Mouse (Mus musculus) left cerebral cortex, adult 18-20 months (tissue): ENCODE data around the gene Arpc2. TPM values are rescaled to one million over a fixed set of nuclear protein-coding genes. Genes with fewer than 3 reads are reported as not detected.
A peak's percentile ranks its signal among the peaks of the same experiment; 100 is the strongest.
"Not testable (repeated sequence)": the region's sequence is repeated elsewhere in the genome, so short reads cannot be mapped to it uniquely, and the experiment has no call there.

Experiments used
- DNase-seq, 2 experiments: peaks; one replicate each; pipeline ENCODE4 v3.0.0; 2021 to 2022; ENCODE audit warnings: low spot score in 2 of 2, mixed read lengths in 1 of 2
- total RNA-seq, 2 experiments: library from RNA; stranded (reverse); gene quantifications; 2 replicates each; pipeline ENCODE4 v1.2.3; 2021

Arpc2 gene
- total RNA-seq, 2 experiments from 2014 or later = 244 to 263 TPM

DNA sequence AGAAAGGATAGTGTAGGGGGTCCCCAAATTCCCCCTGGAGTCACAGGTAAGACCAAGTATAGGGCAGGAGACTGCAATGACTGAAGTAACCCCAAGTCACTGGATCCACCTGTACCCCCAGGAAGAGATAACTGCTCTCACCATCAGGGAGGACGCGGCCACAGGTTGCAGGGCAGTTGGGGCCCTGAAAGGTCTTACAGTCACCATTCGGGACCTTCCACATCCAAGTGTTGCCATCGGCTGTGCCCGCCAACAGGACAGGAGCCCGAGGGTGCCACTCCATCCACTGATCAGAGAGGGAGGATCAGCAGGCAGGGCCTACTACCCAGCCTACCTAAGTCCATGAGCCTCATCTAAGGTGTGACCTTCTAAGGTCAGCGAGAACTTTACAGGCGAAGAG is 46.0 kb downstream of the Arpc2 start:
- DNase-seq = no peak

DNA sequence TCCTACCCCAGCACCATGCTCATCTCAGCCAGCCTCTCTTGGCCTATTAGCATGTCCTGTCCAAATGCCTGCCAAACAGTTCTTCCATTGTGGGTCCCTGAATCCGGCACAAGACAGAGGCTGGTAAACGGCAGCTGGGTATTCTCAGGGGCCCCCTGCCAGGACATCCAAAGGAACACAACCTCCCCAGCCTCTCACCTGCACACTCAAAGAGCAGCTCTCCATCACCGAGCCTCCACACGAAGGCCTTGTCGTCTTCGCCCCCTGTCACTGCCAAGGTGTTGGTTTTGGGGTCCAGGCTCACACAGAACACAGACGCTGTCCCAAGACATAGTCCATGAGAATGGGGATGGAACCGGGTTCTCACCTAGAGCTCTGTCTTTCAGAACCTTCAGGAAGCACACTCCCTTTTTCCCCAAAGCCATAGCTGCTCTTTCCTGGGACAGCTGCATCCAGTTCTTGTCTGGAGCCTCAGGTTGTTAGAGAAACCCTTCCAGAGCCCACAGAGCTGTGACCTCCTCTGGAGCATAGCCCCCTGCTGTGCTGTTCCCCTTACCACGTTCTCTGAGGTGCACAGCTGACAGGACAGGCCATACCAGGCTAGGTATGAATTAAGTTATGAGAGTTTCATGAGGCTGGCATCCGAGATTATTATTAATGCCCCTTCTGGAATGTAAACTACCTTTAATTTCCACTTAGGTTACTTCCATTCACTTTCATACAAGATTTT is 47.2 kb downstream of the Arpc2 start:
- no peak for DNase-seq

DNA sequence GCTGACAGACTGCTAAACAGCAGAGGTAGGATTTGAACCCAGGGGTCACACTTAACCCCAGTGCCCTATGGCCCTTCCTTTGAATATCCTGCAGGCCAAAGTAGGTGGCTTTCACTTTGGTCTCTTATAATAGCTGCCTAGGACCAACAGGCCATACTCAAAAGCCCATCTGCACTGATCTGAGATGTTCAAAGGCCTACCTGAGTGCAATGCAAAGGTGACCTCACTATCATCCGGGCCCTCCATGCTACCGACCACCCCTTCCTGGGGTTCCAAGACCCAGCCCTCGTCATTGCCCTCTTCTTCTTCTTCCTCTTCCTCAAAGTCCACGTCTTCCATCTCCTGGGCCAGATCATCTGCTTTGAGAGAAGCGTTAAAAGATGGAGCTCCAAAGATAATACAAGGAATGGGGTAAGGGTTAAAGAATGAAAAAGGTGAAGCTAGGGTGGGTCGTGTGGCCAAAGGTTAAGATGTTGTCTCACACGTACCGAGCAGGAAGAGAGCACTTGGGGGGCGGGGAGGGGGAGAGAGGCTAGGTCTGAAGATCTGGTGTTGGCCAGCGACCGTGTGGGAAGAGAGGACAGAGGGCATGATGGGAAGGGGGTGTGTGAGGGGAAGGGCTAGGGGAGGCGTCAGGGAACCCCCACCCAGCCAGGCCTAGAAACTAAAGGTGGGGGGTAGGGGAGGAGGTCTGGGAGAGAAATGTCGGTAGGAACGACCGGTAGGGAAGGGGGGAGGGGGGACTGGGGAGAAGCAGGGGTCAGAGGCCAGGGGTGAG is 48.0 kb downstream of the Arpc2 start:
- DNase-seq = peak; percentile 26 to 43

DNA sequence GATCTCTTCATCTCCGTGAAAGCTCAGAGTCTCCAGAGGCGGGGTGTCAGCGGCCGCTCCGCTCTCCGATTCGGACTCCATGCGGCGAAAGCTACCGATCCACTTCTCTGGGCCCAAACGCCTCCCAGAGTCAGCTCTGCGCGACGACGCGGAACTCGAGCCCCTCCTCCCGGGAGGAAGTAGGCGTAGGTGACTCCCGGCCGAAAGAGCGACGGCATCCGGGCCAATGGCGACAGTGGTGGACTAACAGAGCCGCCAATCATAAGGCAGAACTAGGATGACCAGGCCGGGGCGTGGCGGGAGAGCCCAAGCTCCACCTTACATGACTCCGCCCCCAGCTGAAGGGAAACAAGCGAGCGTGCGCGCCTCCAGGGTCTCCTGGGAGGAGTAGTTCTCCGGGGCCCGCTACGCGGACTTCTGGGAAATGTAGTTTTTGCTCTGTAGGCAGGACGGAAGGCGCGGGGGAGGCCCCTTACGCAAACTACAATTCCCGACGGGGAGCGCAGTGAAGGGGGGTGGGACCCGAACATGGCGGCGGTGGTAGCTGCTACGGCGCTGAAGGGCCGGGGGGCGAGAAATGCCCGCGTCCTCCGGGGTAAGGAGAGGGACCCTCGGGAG is 48.8 kb downstream of the Arpc2 start, which contains the start of the genes Aamp and Pnkd:
Gene Aamp, minus strand, starts transcription at position 196 of the 618 bp plus-strand sequence.
Gene Pnkd, plus strand, starts transcription at position 388 of the 618 bp plus-strand sequence.
- peak; percentile 98 to 100 for DNase-seq

DNA sequence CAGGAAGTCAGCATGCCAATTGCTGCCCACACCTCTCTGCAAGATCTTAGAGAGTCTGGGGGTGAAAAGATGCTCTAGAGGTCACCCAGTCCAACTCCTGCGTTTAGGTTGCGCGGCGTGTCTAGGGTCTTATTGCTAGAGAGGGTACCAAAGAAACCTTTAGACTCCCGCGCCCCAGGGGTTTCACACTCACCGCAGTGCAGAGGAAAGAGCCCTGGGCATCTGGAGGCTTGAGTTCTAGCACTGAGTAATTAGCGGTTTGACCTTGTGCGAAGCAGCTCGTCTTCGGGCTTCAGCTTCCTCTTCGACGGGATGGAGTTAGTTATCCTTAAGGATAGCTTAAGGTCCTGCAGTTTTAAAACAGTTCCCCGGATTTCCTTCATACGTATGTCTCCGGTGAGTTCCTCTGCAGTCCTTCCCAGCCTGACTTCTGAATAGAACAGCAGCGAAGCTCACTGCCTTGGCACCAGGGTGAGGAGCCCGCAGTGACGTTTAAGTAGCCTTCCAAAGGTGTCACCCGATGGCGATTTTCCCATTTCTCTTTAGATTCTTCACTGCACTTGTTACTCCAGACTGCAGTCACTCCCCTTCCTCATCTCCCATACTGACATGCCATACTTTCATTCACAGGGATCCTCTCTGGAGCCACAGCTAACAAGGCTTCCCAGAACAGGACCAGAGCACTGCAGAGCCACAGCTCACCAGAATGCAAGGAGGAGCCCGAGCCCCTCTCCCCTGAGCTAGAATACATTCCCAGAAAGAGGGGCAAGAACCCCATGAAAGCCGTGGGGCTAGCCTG is 49.5 kb downstream of the Arpc2 start:
- no peak for DNase-seq

DNA sequence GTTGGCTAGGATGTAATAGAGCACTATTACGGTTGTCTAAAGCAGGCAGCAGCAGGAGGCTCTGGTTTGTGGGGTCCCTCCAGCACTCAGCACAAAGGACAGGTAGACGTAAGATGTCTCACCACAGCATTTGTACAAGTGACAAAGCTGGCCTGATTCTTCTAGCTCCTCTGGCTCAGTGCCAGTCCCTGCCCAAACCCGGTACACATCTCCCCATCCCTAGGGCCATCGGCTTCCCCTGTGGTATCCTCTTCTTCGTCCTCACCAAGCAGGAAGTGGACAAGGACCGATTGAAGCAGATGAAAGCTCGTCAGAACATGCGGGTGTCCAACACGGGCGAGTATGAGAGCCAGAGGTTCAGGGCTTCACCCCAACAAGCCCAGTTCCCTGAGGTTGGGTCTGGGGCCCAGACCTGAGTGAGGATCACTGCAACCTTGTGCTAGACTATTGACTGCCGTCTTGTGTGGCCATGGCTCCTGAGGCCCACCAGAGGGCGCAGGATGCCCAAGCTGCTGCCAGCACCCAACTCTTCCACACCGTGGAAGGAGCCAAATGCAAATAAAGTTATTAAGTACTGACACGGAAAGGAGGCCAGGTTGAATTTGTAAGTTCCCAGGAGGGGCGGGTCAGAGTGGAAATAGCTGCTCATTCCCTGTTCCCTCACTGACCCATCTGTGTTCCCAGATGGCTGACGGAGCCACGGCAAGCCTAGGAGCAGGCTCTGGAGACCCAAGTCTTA is 51.2 kb downstream of the Arpc2 start:
- not testable (repeated sequence) for DNase-seq

DNA sequence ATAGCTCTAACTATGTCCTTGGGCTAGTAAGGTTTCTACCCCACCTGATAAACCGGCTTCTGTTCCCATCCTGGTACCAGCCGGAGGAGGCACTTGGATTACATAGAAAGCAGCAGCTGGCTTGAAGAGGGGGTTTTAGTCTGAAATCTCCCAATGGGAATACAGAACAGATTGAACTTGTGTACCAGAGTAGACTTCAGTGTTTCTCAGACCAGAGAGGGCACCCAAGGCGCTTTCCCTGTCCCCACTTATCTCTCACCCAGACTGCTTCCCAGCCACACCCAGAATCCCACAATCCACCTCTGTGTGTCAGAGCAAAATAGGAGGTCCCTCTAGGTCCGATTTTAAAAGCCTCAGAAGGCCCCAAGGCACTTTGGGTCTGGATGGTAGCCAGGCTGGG is 52.4 kb downstream of the Arpc2 start:
- no peak for DNase-seq

DNA sequence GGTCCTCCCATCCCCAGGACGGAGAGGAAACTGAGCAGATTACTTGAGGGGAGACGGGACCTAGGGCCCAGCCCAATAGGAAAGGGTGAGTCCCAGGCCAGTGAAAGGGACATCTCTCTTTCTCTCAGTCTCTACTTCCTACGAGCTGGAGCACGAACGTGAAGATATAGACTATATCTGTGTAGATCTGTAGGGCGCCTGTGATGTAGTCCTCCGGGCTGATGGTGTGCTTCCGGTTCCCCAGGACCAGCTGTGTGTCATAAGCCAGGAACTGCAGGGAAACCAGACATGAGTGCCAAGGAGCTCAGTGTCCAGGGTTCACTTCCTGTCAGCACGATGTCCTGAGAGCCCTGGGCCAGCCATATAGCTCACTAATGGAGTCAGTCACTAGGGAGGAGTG is 53.4 kb downstream of the Arpc2 start:
- no peak for DNase-seq

DNA sequence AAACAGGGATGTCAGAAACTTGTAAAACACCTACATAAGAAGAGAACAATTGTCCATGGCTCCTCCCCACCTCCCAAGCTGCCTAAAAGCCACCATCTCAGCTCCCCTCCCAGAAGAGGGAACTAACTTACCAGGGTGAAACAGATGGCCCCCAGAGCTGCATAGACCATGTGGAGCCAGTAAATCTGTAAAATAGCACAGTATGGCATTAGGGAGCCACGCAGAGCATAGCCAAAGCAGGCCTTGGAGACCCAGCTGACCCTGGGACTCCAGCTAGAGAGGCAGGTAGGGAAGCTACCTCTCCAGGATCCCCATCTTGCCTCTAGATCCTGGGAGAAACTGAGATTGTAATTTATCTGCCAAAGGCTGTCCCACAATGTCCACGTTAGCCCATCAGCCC is 53.9 kb downstream of the Arpc2 start:
- no peak for DNase-seq

DNA sequence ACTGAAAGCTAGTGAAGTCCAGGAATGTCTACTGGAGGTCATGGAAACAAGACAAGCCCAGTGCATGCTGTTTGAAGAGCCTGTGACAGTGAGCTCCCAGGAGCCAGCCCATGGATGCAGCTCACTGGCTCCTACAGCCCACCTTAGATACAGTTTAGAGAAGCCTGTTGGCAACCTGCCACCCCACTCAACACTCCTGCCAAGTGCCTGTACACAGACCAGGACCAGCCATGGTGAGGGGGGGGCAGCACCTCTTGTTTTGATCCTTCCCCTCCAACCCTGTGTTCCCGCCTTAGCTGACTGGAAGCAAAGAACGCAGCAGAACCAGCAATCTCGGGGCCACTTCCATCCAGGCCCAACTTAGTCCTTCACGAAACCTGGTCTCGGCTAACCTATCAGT is 54.3 kb downstream of the Arpc2 start:
- no peak for DNase-seq

DNA sequence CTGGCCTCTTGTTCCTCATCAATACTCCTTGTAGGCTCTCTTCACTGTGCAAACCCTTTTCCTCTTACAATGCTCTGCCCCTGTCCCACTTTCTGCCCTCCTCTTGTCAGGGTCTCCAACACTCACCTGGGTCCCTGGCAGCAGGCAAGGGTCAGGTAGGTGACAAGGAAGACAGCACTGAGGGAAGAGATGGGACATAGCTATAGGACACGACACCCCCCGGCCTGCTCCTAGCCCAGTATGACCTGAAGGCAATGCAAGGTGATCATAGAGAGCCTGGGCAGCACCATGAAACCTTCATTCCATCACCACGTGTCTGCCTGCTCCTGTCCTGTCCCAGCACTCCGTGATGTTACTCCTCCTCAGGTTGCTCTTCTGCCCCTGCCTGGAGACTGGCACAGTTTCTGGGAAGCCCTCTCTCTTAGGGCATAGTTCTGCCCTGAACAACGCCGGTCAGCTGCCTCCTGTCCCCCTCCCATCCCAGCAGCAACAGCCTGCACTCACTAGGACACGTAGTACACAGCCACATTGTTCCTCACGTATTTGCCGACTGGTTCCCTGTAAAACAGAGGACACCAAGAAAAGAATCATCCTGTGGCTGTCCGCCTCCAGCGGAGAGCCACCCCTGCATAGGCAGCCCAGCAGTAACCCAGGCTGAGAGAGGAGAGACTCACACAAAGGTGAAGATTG is 56.6 kb downstream of the Arpc2 start:
- DNase-seq = no peak

DNA sequence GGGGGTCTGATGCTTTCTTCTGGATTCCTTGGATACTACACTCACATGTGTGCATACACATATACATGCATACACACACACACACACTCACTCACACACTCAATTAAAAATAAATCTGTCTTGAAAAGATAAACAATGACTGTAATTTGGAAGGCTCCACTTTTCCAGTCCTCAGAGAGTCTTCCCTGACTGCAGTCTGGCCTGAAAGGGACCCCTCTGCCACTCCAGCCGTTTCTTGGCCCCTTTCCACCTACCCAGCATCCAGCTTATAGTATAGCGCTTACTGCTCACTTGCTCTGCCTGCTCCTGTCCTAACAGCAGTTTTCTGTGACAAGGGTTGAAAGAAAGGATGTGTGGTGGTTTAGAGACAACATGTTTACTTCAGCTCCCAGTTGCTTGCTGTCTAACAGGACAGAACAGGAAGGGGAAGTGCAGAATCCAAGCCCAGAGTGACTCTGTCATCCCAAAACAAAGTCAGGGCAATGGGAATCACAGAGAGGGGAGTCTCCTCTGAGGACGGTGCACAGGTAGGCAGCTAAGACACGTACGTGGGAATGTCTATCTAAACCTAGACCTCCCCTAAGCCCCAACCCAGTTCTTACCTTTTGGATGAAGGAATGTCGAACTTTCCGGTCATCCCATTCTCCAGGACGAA is 57.5 kb downstream of the Arpc2 start:
- no peak for DNase-seq

DNA sequence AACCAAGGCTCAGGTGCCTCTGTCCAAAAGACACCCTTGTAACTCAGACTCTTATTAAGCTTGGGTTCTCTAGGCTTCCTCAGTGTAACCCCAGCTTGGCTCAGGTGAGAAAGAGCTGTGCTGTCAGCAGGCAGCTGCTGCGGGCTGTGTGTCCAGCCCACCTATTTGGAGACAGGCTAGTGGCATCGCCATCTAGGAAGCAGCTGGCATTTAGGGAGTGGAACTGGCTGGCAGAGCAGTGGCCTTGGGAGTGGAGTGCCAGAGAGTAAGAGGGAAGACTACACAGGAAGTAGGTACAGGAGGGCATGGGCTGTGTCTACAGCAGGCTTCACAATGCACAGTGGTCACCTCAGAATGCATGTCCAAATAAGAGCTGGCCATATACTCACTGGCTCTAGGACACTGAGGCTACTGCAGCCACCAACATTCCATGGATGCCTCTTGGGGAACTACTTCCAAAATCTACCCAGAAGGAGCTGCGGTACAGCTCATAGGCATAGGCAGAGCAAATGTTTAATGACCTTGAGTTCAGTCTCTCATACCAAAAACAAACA is 58.3 kb downstream of the Arpc2 start:
- DNase-seq = no peak

DNA sequence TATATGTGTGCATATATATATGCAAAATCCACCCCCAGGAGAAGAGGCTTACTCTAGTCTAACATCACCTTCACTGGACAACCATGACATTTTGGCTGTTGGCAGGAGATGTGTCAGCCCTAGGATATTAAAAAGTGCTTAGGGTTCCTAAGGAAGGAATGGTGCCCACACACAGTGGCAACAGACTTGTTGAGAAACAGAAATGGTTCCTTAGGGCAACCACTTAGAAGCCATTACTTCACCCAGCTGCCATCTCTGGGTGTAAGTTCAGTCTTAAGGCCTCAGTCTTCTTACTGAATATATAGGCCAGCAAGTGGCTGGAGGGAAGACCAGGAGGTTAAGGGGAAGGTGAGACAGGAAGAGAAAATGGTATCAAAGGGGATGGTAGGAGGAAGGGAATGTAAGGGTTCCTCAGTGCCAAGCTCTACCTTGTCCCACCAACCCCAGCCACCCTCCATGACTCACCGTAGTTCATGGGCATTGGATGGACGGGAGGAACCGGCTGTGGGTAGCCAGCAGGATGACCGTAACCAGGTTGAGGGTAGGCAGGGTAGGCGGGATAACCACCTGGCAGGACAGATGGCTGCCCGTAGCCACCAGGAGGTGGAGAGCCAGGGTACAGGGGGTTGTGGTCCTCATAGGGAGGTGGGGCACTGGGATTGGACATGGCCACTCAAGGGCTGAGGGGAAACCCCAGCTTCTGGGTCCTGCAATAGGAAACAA is 59.0 kb downstream of the Arpc2 start:
- peak in 1 of 2 experiments; percentile 17 for DNase-seq

DNA sequence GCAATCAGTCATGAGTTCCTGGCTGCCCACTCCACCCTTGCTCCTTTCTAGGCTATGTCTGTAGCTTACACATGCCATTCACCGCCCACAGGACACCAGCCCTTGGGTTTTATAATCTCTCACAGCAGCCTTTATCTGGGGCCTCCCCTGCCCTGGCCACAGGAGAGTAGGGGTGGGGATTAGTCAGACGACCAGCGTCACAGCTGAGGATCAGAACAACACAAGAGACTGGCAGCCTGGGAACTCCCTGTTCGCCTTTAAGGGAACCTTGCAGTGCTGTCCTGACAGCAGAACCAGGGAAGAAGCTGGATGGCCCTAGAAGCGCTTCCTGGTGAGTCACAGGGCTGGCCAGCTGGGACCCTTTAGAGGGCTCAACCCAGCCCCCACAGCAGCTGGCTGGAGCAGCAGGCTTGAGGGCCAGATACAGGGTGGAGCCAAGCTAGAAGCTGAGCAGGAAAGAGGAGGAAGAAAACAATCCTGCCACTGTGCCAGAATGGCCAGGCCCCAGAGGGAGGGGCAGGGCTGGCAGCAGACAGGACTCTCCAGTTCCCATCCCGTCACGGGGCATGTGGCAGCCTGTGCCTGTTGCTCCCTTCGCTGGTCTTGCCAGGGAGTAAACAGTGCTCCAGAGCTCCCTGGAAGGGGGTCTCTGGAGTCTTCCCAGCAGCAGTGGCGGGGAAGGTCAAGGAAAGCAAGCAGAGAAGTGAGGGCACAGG is 59.7 kb downstream of the Arpc2 start:
- peak; percentile 82 to 85 for DNase-seq

DNA sequence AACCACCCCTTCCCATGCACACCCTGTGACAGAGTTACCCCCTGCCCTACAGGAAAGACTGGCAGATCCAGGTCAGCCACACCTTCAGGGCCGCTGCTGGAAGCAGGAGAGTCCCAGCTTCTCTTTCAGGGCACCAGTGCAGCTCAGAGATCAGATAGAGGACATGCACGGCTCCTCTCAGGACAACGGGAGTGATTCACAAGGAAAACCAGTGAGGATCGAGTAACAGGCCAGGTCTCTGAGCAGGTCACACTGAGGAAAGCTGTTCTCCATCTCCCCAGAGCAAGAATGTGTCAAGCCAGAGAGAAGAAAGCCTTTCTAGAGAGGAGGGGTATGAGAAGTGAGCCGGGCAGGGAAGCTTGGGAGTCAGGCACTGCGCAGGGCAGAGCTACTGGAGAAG is 60.6 kb downstream of the Arpc2 start:
- no peak for DNase-seq

DNA sequence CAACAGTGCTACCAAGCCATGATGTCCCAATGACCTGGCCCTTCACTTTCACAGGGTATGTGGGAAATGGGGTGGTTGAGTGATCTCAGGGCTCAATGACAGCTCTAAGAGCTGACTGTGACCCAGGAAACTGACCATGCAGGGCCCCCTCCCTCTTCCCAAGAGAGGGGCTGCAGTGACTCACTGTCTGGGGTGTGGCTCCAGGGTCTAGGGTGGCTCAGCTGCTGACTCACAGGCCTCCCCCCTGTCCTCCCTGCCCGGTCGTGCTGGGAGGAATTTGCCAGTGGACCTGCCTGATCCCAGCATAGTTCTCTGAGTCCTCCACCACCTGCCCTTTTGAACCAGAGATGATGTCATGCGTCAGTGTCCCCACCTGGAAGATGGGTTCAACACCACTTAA is 61.4 kb downstream of the Arpc2 start:
- no peak for DNase-seq
